Mouse (Mus musculus) leukemia stem cell, adult 10-12 weeks (primary cell): Measurements from ENCODE around the gene Bag1. TPM values are rescaled to one million over a fixed set of nuclear protein-coding genes. Genes with fewer than 3 reads are reported as not detected.

Source experiments
- polyA plus RNA-seq: library from polyadenylated mRNA; stranded (reverse); fragments of >175 nt; gene quantifications from 2 replicates; pipeline ENCODE4 v1.2.3, GENCODE M21; 2012; ENCODE audit warnings: low replicate concordance

Bag1 gene
- polyA plus RNA-seq: 378 and 445 TPM in 2 replicates

DNA sequence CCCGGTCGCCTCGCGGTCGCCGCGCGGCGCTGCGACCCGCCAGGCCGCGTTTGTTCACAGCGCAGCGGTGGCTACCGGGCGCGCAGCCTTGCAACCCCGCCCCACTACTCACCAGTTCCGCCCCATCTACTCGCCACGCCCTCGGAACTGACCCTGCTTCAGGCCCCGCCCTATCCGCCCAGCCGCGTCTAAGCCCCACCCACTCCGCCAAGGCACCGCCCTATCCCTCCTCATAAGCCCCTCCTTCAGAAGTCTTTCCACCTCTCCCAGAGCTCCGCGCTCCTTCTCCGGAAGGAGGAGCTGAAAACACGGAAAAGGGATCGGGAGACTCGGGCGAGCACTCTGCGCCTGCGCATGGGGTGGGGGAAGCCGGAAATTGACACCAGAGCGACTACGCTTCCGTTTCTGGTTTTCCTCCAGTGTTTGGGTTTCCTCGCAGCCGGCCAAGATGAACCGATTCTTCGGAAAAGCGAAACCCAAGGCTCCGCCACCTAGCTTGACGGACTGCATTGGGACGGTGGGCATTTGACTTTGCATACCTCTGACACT, at the start of gene Bag1, which contains the start of gene Chmp5:
TSS of gene Bag1 (minus strand) at position 135 of the 549 bp plus-strand sequence.
TSS of gene Chmp5 (plus strand) at position 248 of the 549 bp plus-strand sequence.

DNA sequence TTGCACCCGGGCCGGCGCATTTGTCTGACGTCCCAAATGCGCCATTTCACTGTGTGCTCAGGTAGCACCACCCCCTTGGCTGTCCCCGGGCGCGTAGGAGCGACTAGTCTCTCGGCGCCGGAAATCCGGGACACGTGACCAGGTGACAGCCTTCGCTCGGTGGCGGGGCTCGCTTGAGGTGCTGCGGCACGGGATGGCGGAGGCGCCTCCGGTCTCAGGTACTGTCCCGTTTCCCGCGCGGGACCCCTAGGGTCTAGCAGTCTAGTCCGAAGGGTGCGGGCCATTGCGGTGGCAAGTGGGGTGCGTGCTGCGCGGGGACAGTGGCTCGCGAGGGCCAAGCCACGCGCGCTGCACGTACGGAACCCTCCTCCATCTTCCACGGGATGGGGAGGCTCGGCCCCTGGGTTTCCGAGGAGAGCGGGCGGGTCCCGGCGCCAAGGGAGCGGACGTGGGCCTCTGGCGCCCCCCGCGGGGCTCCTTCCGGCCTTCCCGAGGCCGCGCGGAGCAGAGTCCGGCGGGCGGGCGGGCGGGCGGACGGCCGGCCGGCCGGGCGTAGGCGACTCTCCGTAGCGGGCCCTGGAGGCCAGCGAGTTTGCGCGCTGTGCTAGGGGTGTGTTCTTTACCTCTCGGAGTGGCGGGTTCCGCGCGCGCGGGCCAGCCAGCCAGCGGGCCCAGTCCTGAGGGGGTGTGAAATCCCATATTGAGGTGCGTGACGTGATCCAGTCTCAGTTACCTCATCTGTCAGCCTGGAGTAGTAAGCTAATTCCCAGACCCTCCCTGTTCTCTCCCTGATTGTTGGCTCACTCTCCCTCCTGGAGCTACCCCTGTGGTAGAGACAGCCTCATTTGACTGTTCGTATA, 23.0 kb upstream of the Bag1 start, which contains the start of gene Nfx1:
TSS of gene Nfx1 (plus strand) at position 65 of the 860 bp plus-strand sequence.

DNA sequence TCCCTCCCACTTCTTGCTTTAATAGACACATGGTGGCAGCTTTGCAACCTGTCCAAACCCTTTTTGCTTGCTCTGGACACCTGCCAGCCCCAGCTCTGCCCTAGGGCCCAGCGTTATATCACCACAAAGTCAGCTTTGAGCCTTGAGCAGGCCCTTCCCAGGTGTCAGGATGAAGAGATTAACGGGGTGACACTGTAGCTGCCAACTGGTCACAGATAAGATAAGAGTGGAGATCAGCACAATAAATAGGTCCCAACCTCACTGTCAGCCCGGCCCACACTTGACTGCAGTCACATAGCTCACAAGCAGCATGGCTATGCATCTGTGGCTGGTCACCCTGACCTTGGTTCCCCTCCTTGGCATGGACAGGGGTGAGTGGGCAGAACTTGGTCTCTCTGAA, 28.3 kb downstream of the Bag1 start, which contains the start of gene Spink4:
TSS of gene Spink4 (plus strand) at position 268 of the 400 bp plus-strand sequence.

Other genes starting within 250 kb of the Bag1 start
- 0.60 and 1.1 TPM in 2 replicates for gene Aptx, start 245.1 kb downstream of the Bag1 start, polyA plus RNA-seq
- 10.7 and 51.5 TPM in 2 replicates for gene Dnaja1, start 226.1 kb downstream of the Bag1 start, polyA plus RNA-seq
- gene Smu1, start 190.4 kb downstream of the Bag1 start, polyA plus RNA-seq: 3.1 and 4.9 TPM in 2 replicates
- gene B4galt1, start 94.3 kb downstream of the Bag1 start, polyA plus RNA-seq: 50.1 and 56.8 TPM in 2 replicates
- not detected in 2 replicates for gene Spink4, start 28.2 kb downstream of the Bag1 start, polyA plus RNA-seq
- gene Chmp5, start 113 bp upstream of the Bag1 start, polyA plus RNA-seq: 2.1 and 2.2 TPM in 2 replicates
- 11.2 and 13.3 TPM in 2 replicates for gene Nfx1, start 22.6 kb upstream of the Bag1 start, polyA plus RNA-seq
- gene Aqp7, start 99.8 kb upstream of the Bag1 start, polyA plus RNA-seq: not detected in 2 replicates
- gene Aqp3, start 149.9 kb upstream of the Bag1 start, polyA plus RNA-seq: 0.64 TPM in 1 of 2 replicates, not detected in the other
- 57.9 and 111 TPM in 2 replicates for gene Nol6, start 176.2 kb upstream of the Bag1 start, polyA plus RNA-seq
- 26.7 and 31.5 TPM in 2 replicates for gene Ube2r2, start 187.4 kb upstream of the Bag1 start, polyA plus RNA-seq